Mouse (Mus musculus): ENCODE data around the gene Kdm8. TPM values are rescaled to one million over a fixed set of nuclear protein-coding genes. Genes with fewer than 3 reads are reported as not detected.

Gene Kdm8
- polyA plus RNA-seq, 1 experiment from 2014 or later = 5.9 TPM

DNA sequence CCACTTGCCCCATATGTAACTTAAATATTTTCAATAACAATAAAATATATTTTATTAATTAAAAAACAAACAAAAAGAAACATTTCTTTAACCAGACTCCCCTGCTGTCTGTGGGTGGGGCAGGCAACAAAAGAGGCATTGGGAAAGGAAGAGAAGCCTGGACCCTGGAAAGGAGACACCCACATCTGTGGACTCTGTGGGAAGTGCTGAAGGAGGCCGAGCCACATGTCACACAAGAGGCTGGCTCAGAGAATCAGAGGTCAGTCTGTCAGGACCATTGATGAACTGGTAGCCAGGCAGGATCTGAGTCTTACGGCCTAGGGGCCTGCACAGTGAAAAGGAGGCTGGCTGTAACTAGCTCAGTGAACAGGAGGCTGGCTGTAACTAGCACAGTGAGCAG lies 17.7 kb downstream of the Kdm8 start:
- Histone ChIP-seq H3K36me3 (peaks cover 36% of the 10 kb centered on the region), H3K4me1 (replicated peaks) (no peaks in the 10 kb centered on the region), H3K4me2 (no peak overlapping the region), H3K27me3 (replicated peaks) (no peaks in the 10 kb centered on the region), H3K9ac (no peak overlapping the region), H3K27ac (ENCODE audit: poor library complexity, severe bottlenecking) (no peak overlapping the region), H3K4me3 (no peak overlapping the region), H3K9me3 (replicated peaks) (no peaks in the 10 kb centered on the region)
- 72% methylated on average over 2 of the region's 2 CpGs for WGBS
- no peak for ATAC-seq (ENCODE audit: insufficient number of reproducible peaks, low FRiP score)

DNA sequence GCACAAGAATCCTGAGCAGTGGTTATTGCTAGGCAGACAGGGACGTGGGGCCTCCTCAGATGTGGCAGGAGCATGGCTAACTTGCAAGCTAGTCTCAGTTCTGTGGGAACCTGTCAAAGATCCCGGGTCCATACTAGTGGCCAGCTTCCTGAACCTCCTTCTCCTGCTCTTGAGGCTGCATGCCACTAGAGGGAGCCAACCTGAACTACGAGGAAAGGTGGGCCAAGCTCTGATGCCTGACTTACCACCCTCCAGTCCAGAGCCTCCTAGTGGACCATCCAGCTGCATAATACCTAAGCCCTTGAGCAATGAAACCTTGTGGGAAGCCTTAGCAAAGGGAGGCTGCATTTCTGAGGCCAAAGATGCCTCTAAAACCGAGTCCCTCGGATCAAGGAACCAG lies 25.5 kb downstream of the Kdm8 start:
- Histone ChIP-seq H3K36me3 (peaks cover 61% of the 10 kb centered on the region), H3K4me1 (replicated peaks) (peaks cover 28% of the 10 kb centered on the region), H3K9me3 (replicated peaks) (no peaks in the 10 kb centered on the region), H3K27ac (ENCODE audit: poor library complexity, severe bottlenecking) (no peak overlapping the region), H3K27me3 (replicated peaks) (no peaks in the 10 kb centered on the region), H3K9ac (no peak overlapping the region), H3K4me2 (no peak overlapping the region), H3K4me3 (no peak overlapping the region)
- ATAC-seq (ENCODE audit: insufficient number of reproducible peaks, low FRiP score) = 0 out of 2 replicates have a peak, but pooled peaks have one; percentile 45
- WGBS = 29% methylated on average over 5 of the region's 5 CpGs

DNA sequence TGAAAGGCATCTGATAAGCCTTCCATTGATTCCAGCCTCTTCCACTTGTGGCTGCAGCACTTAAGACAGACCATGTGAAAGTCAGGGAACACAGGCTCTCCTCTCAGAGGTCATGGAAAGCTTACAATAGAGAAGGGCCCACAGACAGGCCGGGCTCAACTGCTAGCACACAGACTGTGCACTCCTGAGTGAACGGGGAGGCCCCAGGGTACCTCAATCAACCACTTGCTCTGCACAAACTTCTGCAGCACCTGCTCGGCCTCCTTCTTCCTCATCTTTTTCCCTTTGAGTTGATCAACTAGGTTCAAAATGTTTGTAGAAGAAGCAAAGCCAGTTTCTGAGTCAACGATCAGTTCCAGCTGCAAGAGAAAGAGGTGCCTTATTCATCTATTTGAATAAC lies 26.4 kb downstream of the Kdm8 start:
- H3K27ac ChIP-seq (ENCODE audit: poor library complexity, severe bottlenecking) = no peak overlapping the region
- H3K36me3 ChIP-seq = peaks cover 55% of the 10 kb centered on the region
- no peak overlapping the region for H3K4me3 ChIP-seq
- 81% methylated on average over 4 of the region's 4 CpGs for WGBS
- H3K27me3 ChIP-seq (replicated peaks) = no peaks in the 10 kb centered on the region
- H3K4me2 ChIP-seq = no peak overlapping the region
- ATAC-seq (ENCODE audit: insufficient number of reproducible peaks, low FRiP score) = no peak
- H3K9me3 ChIP-seq (replicated peaks) = no peaks in the 10 kb centered on the region
- H3K4me1 ChIP-seq (replicated peaks) = peaks cover 38% of the 10 kb centered on the region
- no peak overlapping the region; the same call in 1 of the 2 replicates for H3K9ac ChIP-seq

DNA sequence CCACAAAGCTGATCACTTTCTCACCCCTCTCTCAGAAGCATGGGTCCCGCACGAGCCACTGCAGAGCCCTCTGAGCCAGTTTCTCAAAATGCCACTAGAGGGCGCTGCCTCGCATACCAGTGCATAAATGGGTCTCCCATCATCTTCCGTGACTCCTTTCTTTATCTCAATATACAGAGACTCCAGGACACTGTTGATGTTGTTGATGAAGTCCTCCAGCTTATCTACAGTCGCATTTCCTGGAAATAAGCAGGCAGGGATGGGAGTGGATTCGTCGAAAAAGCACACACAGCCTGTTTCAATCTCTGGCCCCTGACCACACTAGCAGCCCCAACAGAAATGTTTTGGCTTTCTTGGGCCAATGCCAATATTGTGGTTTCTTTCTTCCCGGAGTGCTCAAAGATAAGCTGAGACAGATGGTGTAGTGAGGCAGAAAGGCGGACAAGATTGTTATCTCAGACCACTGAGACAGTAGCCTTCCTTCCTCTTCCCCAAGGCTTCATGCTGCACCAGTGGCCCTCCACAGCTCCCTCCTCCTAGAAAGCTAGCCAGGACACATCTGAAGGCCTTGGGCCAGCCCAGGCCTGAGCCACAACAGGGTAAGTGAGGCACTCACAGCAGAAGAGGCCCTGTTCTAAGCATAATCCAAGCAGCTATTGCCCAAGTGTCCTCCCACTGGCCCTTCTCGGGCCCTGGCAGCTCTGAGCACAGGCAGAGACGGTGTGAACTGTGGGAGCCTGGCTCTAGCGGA lies 27.7 kb downstream of the Kdm8 start:
- 19% methylated on average over 13 of the region's 13 CpGs for WGBS
- Histone ChIP-seq H3K9ac (peak overlapping the region; percentile 29; the same call in 1 of the 2 replicates), H3K4me2 (peak overlapping the region; percentile 41)

DNA sequence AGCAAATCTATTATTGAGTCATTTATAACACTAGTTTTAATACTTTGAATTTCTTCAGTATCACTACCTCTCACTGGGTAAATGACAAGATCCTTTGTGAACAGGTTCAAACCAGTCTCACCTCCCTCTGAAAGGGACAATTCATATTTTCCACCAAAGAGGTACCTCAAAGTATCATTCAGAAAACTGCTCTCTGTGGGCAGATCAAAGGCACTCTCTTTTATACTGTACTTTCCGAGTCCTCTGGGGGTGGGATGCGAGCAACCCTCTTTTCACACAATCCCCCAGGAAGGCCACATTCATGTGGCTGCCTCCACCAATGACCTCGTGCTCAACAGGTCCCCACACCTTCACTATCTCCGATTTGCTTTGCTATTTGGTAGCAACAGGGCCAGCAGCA lies 30.1 kb downstream of the Kdm8 start:
- 62% methylated on average over 4 of the region's 4 CpGs for WGBS
- no peak for ATAC-seq (ENCODE audit: insufficient number of reproducible peaks, low FRiP score)
- H3K27ac ChIP-seq (ENCODE audit: poor library complexity, severe bottlenecking) = peak overlapping the region; percentile 82; the same call in 1 of the 2 replicates
- no peak overlapping the region for H3K4me2 ChIP-seq
- H3K27me3 ChIP-seq (replicated peaks) = no peaks in the 10 kb centered on the region
- peaks cover 63% of the 10 kb centered on the region for H3K4me1 ChIP-seq (replicated peaks)
- H3K9me3 ChIP-seq (replicated peaks) = no peaks in the 10 kb centered on the region
- H3K9ac ChIP-seq = peak overlapping the region; percentile 42; the same call in 1 of the 2 replicates
- H3K4me3 ChIP-seq = no peak overlapping the region
- H3K36me3 ChIP-seq = peaks cover 26% of the 10 kb centered on the region

More for the DNA sequence above, 27.7 kb downstream of the Kdm8 start:
- H3K9me3 ChIP-seq (replicated peaks) = no peaks in the 10 kb centered on the region
- peaks cover 42% of the 10 kb centered on the region for H3K36me3 ChIP-seq
- peak; percentile 77 for ATAC-seq (ENCODE audit: insufficient number of reproducible peaks, low FRiP score)
- H3K27me3 ChIP-seq (replicated peaks) = no peaks in the 10 kb centered on the region
- H3K4me1 ChIP-seq (replicated peaks) = peaks cover 50% of the 10 kb centered on the region
- H3K27ac ChIP-seq (ENCODE audit: poor library complexity, severe bottlenecking) = peak overlapping the region; percentile 37
- no peak overlapping the region for H3K4me3 ChIP-seq

DNA sequence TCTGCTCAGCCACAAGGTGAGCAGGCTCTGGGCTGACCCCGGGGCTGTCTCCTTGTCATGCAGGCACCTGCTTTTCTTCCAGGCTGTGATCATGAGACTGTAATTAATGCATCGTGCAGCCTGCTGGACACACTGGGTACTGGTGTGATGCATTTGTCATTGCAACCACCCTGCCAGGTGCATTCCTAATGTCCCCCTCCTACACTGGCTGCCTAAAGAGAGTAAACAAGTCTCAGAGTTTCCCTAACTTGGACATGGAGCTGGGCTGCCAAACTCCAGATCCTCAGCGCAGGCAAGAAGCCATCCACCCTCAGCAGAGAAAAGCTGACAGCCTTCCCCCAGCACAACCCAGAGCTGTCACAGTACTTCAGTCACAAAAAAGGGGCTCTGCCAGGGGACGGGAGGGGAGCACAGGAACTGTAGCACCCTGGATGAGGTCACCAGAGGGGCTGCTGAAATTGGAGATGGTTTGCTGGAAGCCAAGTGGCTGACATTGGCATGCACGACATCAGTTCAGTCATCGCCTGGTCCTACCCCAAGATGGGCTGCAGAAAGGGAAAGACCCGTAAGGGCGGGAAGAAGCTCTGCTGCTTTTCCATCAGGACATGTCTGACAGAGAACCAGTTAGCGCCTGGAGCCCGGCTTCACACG lies 31.2 kb downstream of the Kdm8 start:
- Histone ChIP-seq H3K4me2 (peak overlapping the region; percentile 24), H3K4me1 (replicated peaks) (peaks cover 63% of the 10 kb centered on the region)

DNA sequence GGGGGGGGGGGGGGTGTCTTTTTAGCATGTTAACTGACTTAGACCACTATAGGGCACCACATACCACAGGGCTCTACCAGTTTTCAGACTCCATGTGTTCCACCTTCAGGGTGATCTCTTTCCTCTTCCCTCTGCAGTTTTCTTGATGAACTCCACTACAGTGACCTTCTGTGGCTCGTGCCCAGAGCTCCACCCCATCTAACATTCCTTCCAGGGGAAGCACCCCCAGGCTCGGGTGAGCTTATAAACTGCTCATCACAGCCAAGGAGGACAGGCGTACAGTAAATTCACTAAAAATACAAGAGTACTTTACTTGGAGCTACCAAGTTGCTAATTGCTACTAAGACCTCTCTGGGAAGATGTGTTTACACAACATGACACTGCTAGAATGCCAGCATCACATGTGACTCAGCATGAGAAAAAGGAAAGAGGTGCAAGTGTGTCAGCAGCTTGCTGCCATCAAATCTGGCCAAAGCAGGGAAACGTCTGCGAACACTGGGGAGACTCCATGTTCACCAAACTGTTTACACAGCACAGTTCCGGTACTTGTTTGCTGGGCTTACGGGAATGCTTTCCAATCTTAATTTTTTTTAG lies 34.0 kb downstream of the Kdm8 start:
- no peak overlapping the region for H3K27ac ChIP-seq (ENCODE audit: poor library complexity, severe bottlenecking)
- peaks cover 44% of the 10 kb centered on the region for H3K4me1 ChIP-seq (replicated peaks)
- no peak overlapping the region for H3K9ac ChIP-seq
- peaks cover 40% of the 10 kb centered on the region for H3K36me3 ChIP-seq
- H3K9me3 ChIP-seq (replicated peaks) = no peaks in the 10 kb centered on the region
- no peaks in the 10 kb centered on the region for H3K27me3 ChIP-seq (replicated peaks)
- H3K4me2 ChIP-seq = no peak overlapping the region
- no peak overlapping the region for H3K4me3 ChIP-seq
- WGBS = 71% methylated on average over 7 of the region's 7 CpGs
- ATAC-seq (ENCODE audit: insufficient number of reproducible peaks, low FRiP score) = no peak

More for the DNA sequence above, 31.2 kb downstream of the Kdm8 start:
- Histone ChIP-seq H3K27me3 (replicated peaks) (no peaks in the 10 kb centered on the region), H3K27ac (ENCODE audit: poor library complexity, severe bottlenecking) (peak overlapping the region; percentile 82), H3K9ac (peak overlapping the region; percentile 42; the same call in 1 of the 2 replicates), H3K9me3 (replicated peaks) (no peaks in the 10 kb centered on the region), H3K36me3 (peaks cover 28% of the 10 kb centered on the region), H3K4me3 (no peak overlapping the region)
- WGBS = 33% methylated on average over 11 of the region's 11 CpGs
- ATAC-seq (ENCODE audit: insufficient number of reproducible peaks, low FRiP score) = 0 out of 2 replicates have a peak, but pooled peaks have one; percentile 12

DNA sequence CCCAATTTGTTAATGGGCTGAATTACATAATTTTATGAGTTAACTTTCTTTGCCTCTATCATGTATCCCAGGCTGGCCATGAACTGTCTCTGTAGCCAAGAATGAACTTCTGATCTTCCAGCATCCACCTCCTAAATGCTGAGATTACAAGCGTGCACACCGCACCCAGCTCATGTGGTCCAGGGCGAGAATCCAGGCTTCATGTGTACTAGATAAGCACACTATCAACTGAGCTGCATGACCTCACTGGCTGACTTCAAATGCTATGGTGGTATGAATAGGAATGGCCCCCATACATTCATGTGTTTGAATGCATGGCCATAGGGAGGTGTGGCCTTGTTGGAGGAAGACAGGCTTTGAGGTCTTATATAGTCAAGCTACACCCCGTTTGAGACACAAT lies 36.0 kb downstream of the Kdm8 start:
- Histone ChIP-seq H3K27ac (ENCODE audit: poor library complexity, severe bottlenecking) (no peak overlapping the region), H3K4me3 (no peak overlapping the region), H3K4me1 (replicated peaks) (peaks cover 30% of the 10 kb centered on the region), H3K36me3 (peaks cover 57% of the 10 kb centered on the region), H3K27me3 (replicated peaks) (no peaks in the 10 kb centered on the region), H3K9me3 (replicated peaks) (no peaks in the 10 kb centered on the region), H3K9ac (no peak overlapping the region), H3K4me2 (no peak overlapping the region)
- no peak for ATAC-seq (ENCODE audit: insufficient number of reproducible peaks, low FRiP score)
- 80% methylated on average over 4 of the region's 4 CpGs for WGBS

DNA sequence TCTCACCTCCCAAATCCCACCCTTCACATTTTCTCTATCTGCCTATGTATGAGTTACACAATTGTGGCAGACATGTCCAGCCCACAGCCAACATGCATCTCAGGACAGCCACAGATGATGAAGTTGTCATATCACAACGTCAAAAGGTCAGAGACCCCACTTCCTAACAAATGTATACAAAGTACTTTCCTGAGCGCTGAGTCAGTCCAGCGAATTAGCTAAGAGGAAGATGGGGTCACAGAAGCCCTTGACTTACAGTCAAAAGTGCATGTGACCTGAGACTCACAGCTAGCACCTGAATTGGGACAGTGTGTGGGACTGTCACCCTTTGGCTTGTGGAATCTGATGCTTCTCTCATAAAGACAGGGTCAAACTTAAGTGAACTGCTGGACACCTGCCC lies 37.9 kb downstream of the Kdm8 start:
- peaks cover 71% of the 10 kb centered on the region for H3K36me3 ChIP-seq
- H3K9me3 ChIP-seq (replicated peaks) = no peaks in the 10 kb centered on the region
- ATAC-seq (ENCODE audit: insufficient number of reproducible peaks, low FRiP score) = no peak
- 84% methylated on average over 3 of the region's 3 CpGs for WGBS
- no peaks in the 10 kb centered on the region for H3K27me3 ChIP-seq (replicated peaks)
- no peak overlapping the region for H3K4me3 ChIP-seq
- peaks cover 11% of the 10 kb centered on the region for H3K4me1 ChIP-seq (replicated peaks)
- no peak overlapping the region for H3K27ac ChIP-seq (ENCODE audit: poor library complexity, severe bottlenecking)
- no peak overlapping the region for H3K4me2 ChIP-seq
- H3K9ac ChIP-seq = no peak overlapping the region

DNA sequence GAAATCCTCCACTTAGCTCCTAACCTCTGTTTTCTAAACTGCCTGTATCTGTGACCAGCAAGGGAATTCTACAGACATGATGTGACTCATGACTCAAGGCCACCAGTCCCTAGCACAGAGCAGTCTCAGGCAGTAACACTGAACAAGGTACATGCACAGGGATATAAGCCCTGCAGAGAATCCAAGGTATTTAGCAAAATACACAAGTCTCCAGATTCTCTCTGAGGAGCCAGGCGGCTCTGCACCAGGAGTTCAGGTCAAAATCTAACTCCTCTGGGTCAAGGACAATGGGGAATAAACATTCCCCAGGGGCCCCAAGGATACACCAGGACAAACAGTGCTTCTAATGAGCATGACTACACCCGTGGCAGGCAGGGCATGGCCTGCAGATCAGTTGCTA lies 38.4 kb downstream of the Kdm8 start:
- Histone ChIP-seq H3K9me3 (replicated peaks) (no peaks in the 10 kb centered on the region), H3K9ac (no peak overlapping the region), H3K4me3 (no peak overlapping the region), H3K4me1 (replicated peaks) (peaks cover 6% of the 10 kb centered on the region), H3K27me3 (replicated peaks) (no peaks in the 10 kb centered on the region), H3K27ac (ENCODE audit: poor library complexity, severe bottlenecking) (no peak overlapping the region), H3K36me3 (peaks cover 66% of the 10 kb centered on the region), H3K4me2 (no peak overlapping the region)
- 80% methylated on average over 2 of the region's 2 CpGs for WGBS
- no peak for ATAC-seq (ENCODE audit: insufficient number of reproducible peaks, low FRiP score)

DNA sequence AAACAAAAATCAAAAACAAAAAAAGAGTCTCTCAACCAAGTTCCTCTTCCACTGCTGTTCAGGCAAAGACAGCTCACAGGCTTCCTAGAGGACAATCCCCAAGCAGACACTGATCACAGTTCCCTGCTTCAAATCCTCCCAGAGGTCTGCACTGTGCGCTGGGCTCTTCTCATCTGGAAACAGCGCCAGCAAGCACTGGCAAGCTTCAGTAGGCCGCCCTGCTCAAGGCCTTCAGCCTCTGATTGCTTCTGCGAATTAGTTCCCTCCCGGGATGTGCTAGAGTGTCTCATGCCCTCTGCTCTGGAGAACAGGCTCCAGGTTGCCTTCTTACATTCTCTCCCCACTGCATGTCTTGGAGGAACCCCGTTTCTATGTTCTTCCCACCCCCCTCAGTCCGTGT lies 40.3 kb downstream of the Kdm8 start:
- WGBS = 90% methylated on average over 7 of the region's 7 CpGs
- no peaks in the 10 kb centered on the region for H3K4me1 ChIP-seq (replicated peaks)
- no peaks in the 10 kb centered on the region for H3K9me3 ChIP-seq (replicated peaks)
- H3K27me3 ChIP-seq (replicated peaks) = no peaks in the 10 kb centered on the region
- no peak overlapping the region for H3K27ac ChIP-seq (ENCODE audit: poor library complexity, severe bottlenecking)
- H3K9ac ChIP-seq = no peak overlapping the region
- no peak overlapping the region for H3K4me3 ChIP-seq
- no peak for ATAC-seq (ENCODE audit: insufficient number of reproducible peaks, low FRiP score)
- no peak overlapping the region for H3K4me2 ChIP-seq
- H3K36me3 ChIP-seq = peaks cover 63% of the 10 kb centered on the region
